Mouse (Mus musculus) myocyte (in vitro differentiated cells): ENCODE measurements around the gene Gpr176.

Source experiments
- E2F4 ChIP-seq: IDR thresholded peaks from one replicate; pipeline ENCODE4 v1.6.1; 2011; ENCODE audit warnings: mild to moderate bottlenecking, control low read depth, moderate library complexity; ENCODE audit not compliant: insufficient read depth
- MYOD1 ChIP-seq, 3 experiments: IDR thresholded peaks; one replicate each; pipeline ENCODE4 v1.6.1; 2011; ENCODE audit warnings: control low read depth in 2 of 3, low read depth in 2 of 3, mild to moderate bottlenecking in 2 of 3, moderate library complexity in 1 of 3; ENCODE audit not compliant: insufficient read length in 2 of 3, control insufficient read depth in 1 of 3
- POLR2A ChIP-seq: IDR thresholded peaks from one replicate; pipeline ENCODE4 v1.6.1; 2011; ENCODE audit warnings: low read depth, mild to moderate bottlenecking, control low read depth, moderate library complexity; ENCODE audit not compliant: insufficient read length
- REST ChIP-seq: IDR thresholded peaks from one replicate; pipeline ENCODE4 v1.6.1; 2011; ENCODE audit warnings: mild to moderate bottlenecking, control low read depth, moderate library complexity; ENCODE audit not compliant: insufficient read depth, insufficient read length
- TCF12 ChIP-seq: IDR thresholded peaks from one replicate; pipeline ENCODE4 v1.6.1; 2011; ENCODE audit warnings: mild to moderate bottlenecking, control low read depth; ENCODE audit not compliant: poor library complexity, insufficient read depth, severe bottlenecking
- TCF3 ChIP-seq: IDR thresholded peaks from one replicate; pipeline ENCODE4 v1.6.1; 2011; ENCODE audit warnings: low read depth, control low read depth; ENCODE audit not compliant: insufficient read length
- USF1 ChIP-seq: IDR thresholded peaks from one replicate; pipeline ENCODE4 v1.6.1; 2011; ENCODE audit warnings: low read depth, mild to moderate bottlenecking, control low read depth, moderate library complexity

GRCm38 (mm10) chr2:118248016-118248415 lies 125.2 kb downstream of the Gpr176 start:
- TF ChIP-seq USF1, result no peak
- TF ChIP-seq POLR2A, result no peak
- no peak for TF ChIP-seq MYOD1 (IDR thresholded peaks at IDR 0.05; ENCODE audit: control insufficient read depth in 1 of 3, insufficient read length in 2 of 3, low read depth in 2 of 3)
- TF ChIP-seq REST, result no peak
- TF ChIP-seq TCF12, result no peak
- no peak for TF ChIP-seq E2F4
- no peak for TF ChIP-seq TCF3
